Mouse (Mus musculus) liver, adult (tissue): ENCODE measurements at regions not wholly inside any gene's neighbourhood (a gene's known extent, or its start where the extent isn't known, plus 50 kb on each side); places are given as distances from the start of the nearest gene placed in this dataset.

Experiments
- GATA4 ChIP-seq: IDR thresholded peaks from 2 replicates; pipeline ENCODE4 v1.6.1; 2014; ENCODE audit warnings: mild to moderate bottlenecking, low read length; ENCODE audit not compliant: insufficient replicate concordance

- TF ChIP-seq GATA4 = no peak
Observed at GRCm38 (mm10) chr4:152731988-152732387, 254.3 kb upstream of the Kcnab2 start.

- TF ChIP-seq GATA4 = no peak
Observed at GRCm38 (mm10) chr4:152731082-152731720, 253.5 kb upstream of the Kcnab2 start.

GRCm38 (mm10) chr4:152729421-152729820 is 251.8 kb upstream of the Kcnab2 start:
- TF ChIP-seq GATA4 = no peak

GRCm38 (mm10) chr4:152725881-152726280 is 248.2 kb upstream of the Kcnab2 start:
- TF ChIP-seq GATA4 = no peak

GRCm38 (mm10) chr4:152725423-152725822 is 247.8 kb upstream of the Kcnab2 start:
- no peak for TF ChIP-seq GATA4

- no peak for TF ChIP-seq GATA4
Observed at GRCm38 (mm10) chr4:152724741-152725140, 247.1 kb upstream of the Kcnab2 start.

GRCm38 (mm10) chr4:152724026-152724425 is 246.4 kb upstream of the Kcnab2 start:
- TF ChIP-seq GATA4 = no peak

GRCm38 (mm10) chr4:152720528-152720927 is 242.9 kb upstream of the Kcnab2 start:
- no peak for TF ChIP-seq GATA4

GRCm38 (mm10) chr4:152719416-152720127 is 241.9 kb upstream of the Kcnab2 start:
- TF ChIP-seq GATA4 = no peak

GRCm38 (mm10) chr4:152710339-152710738 is 232.7 kb upstream of the Kcnab2 start:
- TF ChIP-seq GATA4 = no peak

- no peak for TF ChIP-seq GATA4
Observed at GRCm38 (mm10) chr4:152700217-152700616, 222.5 kb upstream of the Kcnab2 start.

GRCm38 (mm10) chr4:152697247-152697960 is 219.7 kb upstream of the Kcnab2 start:
- TF ChIP-seq GATA4 = no peak

- TF ChIP-seq GATA4 = no peak
Observed at GRCm38 (mm10) chr4:152691735-152692134, 214.1 kb upstream of the Kcnab2 start.

GRCm38 (mm10) chr4:152691302-152691701 is 213.6 kb upstream of the Kcnab2 start:
- TF ChIP-seq GATA4 = no peak

- no peak for TF ChIP-seq GATA4
Observed at GRCm38 (mm10) chr4:152690766-152691165, 213.1 kb upstream of the Kcnab2 start.

GRCm38 (mm10) chr4:152689831-152690230 is 212.2 kb upstream of the Kcnab2 start:
- TF ChIP-seq GATA4 = no peak
